In the genomic region with DNA sequence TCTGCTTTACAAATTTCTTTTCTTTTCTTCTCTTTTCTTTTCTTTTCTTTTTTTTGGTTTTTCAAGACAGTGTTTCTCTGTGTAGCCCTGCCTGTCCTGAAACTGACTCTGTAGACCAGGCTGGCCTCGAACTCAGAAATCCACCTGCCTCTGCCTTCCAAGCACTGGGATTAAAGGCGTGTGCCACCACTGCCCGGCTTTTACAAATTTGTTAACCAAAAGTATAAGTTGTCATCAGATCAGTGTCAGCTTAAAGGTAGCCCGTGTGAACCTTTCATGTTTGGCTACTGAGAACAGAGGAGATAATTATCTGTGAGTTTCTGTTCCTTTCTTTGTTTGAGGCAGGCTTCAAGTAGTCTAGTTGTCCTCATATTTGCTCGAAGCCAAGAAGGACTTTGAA, we compare ENCODE assay signal across 33 mouse cellular contexts.
"Had no signal": no experiment of that assay in that cellular context is flagged by ENCODE, and none has a peak within 500 bp of the region (broad histone marks: within the 10 kb centered on the region; RNA-seq: fewer than 3 reads in every experiment).

No protein-coding gene starts in this region.

- H3K27ac ChIP-seq: heart, embryonic 13.5 days; heart, embryonic 15.5 days; hindbrain, embryonic 10.5 days; hindbrain, embryonic 12.5 days; hindbrain, embryonic 13.5 days; hindbrain, embryonic 14.5 days; hindbrain, embryonic 15.5 days; hindbrain, postnatal 0 days; intestine, embryonic 15.5 days; kidney, embryonic 15.5 days; kidney, postnatal 0 days; layer of hippocampus, adult 2 months; left cerebral cortex, adult 2 months had no signal

- H3K27me3 ChIP-seq: heart, embryonic 12.5 days; heart, embryonic 13.5 days; heart, embryonic 15.5 days; hindbrain, embryonic 12.5 days; hindbrain, embryonic 13.5 days; hindbrain, embryonic 15.5 days; intestine, embryonic 15.5 days; kidney, embryonic 15.5 days had no signal

- H3K4me1 ChIP-seq: heart, embryonic 12.5 days; heart, embryonic 13.5 days; heart, embryonic 15.5 days; hindbrain, embryonic 10.5 days; hindbrain, embryonic 12.5 days; hindbrain, embryonic 13.5 days; hindbrain, embryonic 15.5 days; intestine, embryonic 15.5 days; kidney, embryonic 15.5 days had no signal

- ATAC-seq: hindbrain, embryonic 16.5 days; hindbrain, postnatal 0 days; inflammation-experienced regulatory T-cells, adult 6 months; intestine, embryonic 15.5 days; intestine, embryonic 16.5 days; intestine, postnatal 0 days had no signal

- H3K4me3 ChIP-seq: heart, embryonic 12.5 days; heart, embryonic 13.5 days; heart, embryonic 15.5 days; hindbrain, embryonic 10.5 days; hindbrain, embryonic 12.5 days; hindbrain, embryonic 13.5 days; hindbrain, embryonic 15.5 days; intestine, embryonic 15.5 days; kidney, embryonic 15.5 days; layer of hippocampus, adult 2 months; left cerebral cortex, adult 2 months had no signal

- DNase-seq: heart, postnatal 14 days; heart, postnatal 36 days; heart, postnatal 4 days; kidney, adult 11 months; kidney, adult 18-20 months; kidney, adult 2 months; kidney, adult 8-10 months; kidney, adult 9 months; kidney, postnatal 10 days; kidney, postnatal 14 days; kidney, postnatal 25 days; kidney, postnatal 36 days; kidney, postnatal 4 days; layer of hippocampus, adult 9-11 months; layer of hippocampus, postnatal 36 days had no signal

- H3K36me3 ChIP-seq: hindbrain, embryonic 15.5 days had no signal

- H3K9me3 ChIP-seq: heart, embryonic 12.5 days; heart, embryonic 13.5 days; heart, embryonic 15.5 days; hindbrain, embryonic 10.5 days; hindbrain, embryonic 12.5 days; hindbrain, embryonic 13.5 days; hindbrain, embryonic 15.5 days; intestine, embryonic 15.5 days; kidney, embryonic 15.5 days had no signal

- H3K9ac ChIP-seq: heart, embryonic 12.5 days; heart, embryonic 13.5 days; heart, embryonic 15.5 days; hindbrain, embryonic 12.5 days; hindbrain, embryonic 13.5 days; hindbrain, embryonic 14.5 days; hindbrain, embryonic 15.5 days; intestine, embryonic 15.5 days; kidney, embryonic 15.5 days had no signal

- H3K4me2 ChIP-seq: heart, embryonic 12.5 days; heart, embryonic 13.5 days; heart, embryonic 15.5 days; hindbrain, embryonic 12.5 days; hindbrain, embryonic 13.5 days; hindbrain, embryonic 14.5 days; hindbrain, embryonic 15.5 days; intestine, embryonic 15.5 days; kidney, embryonic 15.5 days had no signal
